Mouse (Mus musculus) limb, embryonic 13.5 days (tissue): ENCODE results near the gene Gm14409. TPM values are rescaled to one million over a fixed set of nuclear protein-coding genes. Genes with fewer than 3 reads are reported as not detected.
"Not testable (repeated sequence)": the region's sequence is repeated elsewhere in the genome, so short reads cannot be mapped to it uniquely, and the experiment has no call there.

Source experiments
- ATAC-seq: fragments of 200-750 bp; cut with Nextera tagmentation; 2 replicates; pipeline ENCODE4 v1.8.0; 2017; ENCODE audit warnings: low read depth, moderate number of reproducible peaks, moderate TSS enrichment; ENCODE audit not compliant: low FRiP score
- H3K27ac ChIP-seq: fragments of 300-500 bp; sonication (generic); 2 replicates; pipeline ENCODE4 v1.5.1; 2015; ENCODE audit warnings: inconsistent platforms, mild to moderate bottlenecking, moderate library complexity
- H3K27me3 ChIP-seq: fragments of 300-500 bp; sonication (generic); 2 replicates; pipeline ENCODE4 v1.6.1; 2015; ENCODE audit warnings: mild to moderate bottlenecking, inconsistent platforms
- H3K36me3 ChIP-seq: fragments of 300-500 bp; sonication (generic); 2 replicates; pipeline ENCODE4 v1.6.1; 2015; ENCODE audit warnings: inconsistent platforms, mild to moderate bottlenecking, moderate library complexity
- H3K4me1 ChIP-seq: fragments of 300-500 bp; sonication (generic); 2 replicates; pipeline ENCODE4 v1.6.1; 2015; ENCODE audit warnings: inconsistent platforms
- H3K4me2 ChIP-seq: fragments of 300-500 bp; sonication (generic); replicated peaks from 2 replicates; pipeline ENCODE4 v1.6.1; 2015; ENCODE audit warnings: inconsistent platforms, mild to moderate bottlenecking, moderate library complexity
- H3K4me3 ChIP-seq: fragments of 300-500 bp; sonication (generic); 2 replicates; pipeline ENCODE4 v1.5.1; 2015; ENCODE audit warnings: moderate library complexity, mild to moderate bottlenecking, inconsistent platforms
- H3K9ac ChIP-seq: fragments of 300-500 bp; sonication (generic); 2 replicates; pipeline ENCODE4 v1.6.1; 2015; ENCODE audit warnings: mild to moderate bottlenecking, inconsistent platforms
- H3K9me3 ChIP-seq: fragments of 300-500 bp; sonication (generic); 2 replicates; pipeline ENCODE4 v1.6.1; 2016; ENCODE audit warnings: inconsistent platforms
- whole genome bisulfite sequencing: fragments of 180-500 bp; shearing (Covaris S2); methylation state at CpG from one replicate; pipeline ENCODE4 v1.1.7; 2015; 5-methylcytosine and 5-hydroxymethylcytosine counted together
- polyA plus RNA-seq: library from polyadenylated mRNA; unstranded; fragments of >200 nt; fragmentation: Nextera tagmentation; extraction: Ambion mirVana; gene quantifications from 2 replicates; pipeline ENCODE4 v1.2.1, GENCODE M21; 2015

Gm14409 gene
- not detected in 2 replicates for polyA plus RNA-seq

GRCm38 (mm10) chr2:177266936-177267335, at the start of gene Gm14409:
Gm14409 (minus strand) TSS chr2:177267036.
- H3K4me3 ChIP-seq, ATAC-seq, H3K4me2 ChIP-seq, H3K9me3 ChIP-seq, H3K27me3 ChIP-seq, H3K4me1 ChIP-seq, H3K27ac ChIP-seq, H3K36me3 ChIP-seq, H3K9ac ChIP-seq: not testable (repeated sequence)
- no CpG with 5 or more reads among the region's 2 CpGs for WGBS

- not testable (repeated sequence) for H3K4me3 ChIP-seq, ATAC-seq, H3K4me1 ChIP-seq, H3K27me3 ChIP-seq, H3K27ac ChIP-seq, H3K9ac ChIP-seq, H3K36me3 ChIP-seq, H3K9me3 ChIP-seq, H3K4me2 ChIP-seq
- WGBS, result 87% methylated on average over 4 of the region's 4 CpGs
Measured at GRCm38 (mm10) chr2:177309627-177310026, 42.8 kb upstream of the Gm14409 start.

- H3K27me3 ChIP-seq, H3K27ac ChIP-seq, H3K36me3 ChIP-seq, H3K4me1 ChIP-seq, H3K4me3 ChIP-seq, H3K9me3 ChIP-seq, ATAC-seq, H3K4me2 ChIP-seq, H3K9ac ChIP-seq: not testable (repeated sequence)
- no CpG with 5 or more reads among the region's 2 CpGs for WGBS
Measured at GRCm38 (mm10) chr2:177304980-177305379, 38.1 kb upstream of the Gm14409 start.

GRCm38 (mm10) chr2:177283701-177284100, 16.9 kb upstream of the Gm14409 start:
- H3K4me2 ChIP-seq, H3K4me1 ChIP-seq, ATAC-seq, H3K36me3 ChIP-seq, H3K27me3 ChIP-seq, H3K9ac ChIP-seq, H3K27ac ChIP-seq, H3K9me3 ChIP-seq, H3K4me3 ChIP-seq: not testable (repeated sequence)
- 27% methylated on average over 3 of the region's 3 CpGs for WGBS

- not testable (repeated sequence) for ATAC-seq, H3K9ac ChIP-seq, H3K4me1 ChIP-seq, H3K9me3 ChIP-seq, H3K27ac ChIP-seq, H3K4me3 ChIP-seq, H3K36me3 ChIP-seq, H3K4me2 ChIP-seq, H3K27me3 ChIP-seq
- WGBS, result 69% methylated on average over 2 of the region's 2 CpGs
Measured at GRCm38 (mm10) chr2:177277754-177278153, 10.9 kb upstream of the Gm14409 start.

- not testable (repeated sequence) for H3K27me3 ChIP-seq, H3K9ac ChIP-seq, H3K36me3 ChIP-seq, H3K4me1 ChIP-seq, H3K27ac ChIP-seq, H3K4me3 ChIP-seq, ATAC-seq, H3K4me2 ChIP-seq, H3K9me3 ChIP-seq
- 81% methylated on average over 2 of the region's 2 CpGs for WGBS
Measured at GRCm38 (mm10) chr2:177272237-177272636, 5.4 kb upstream of the Gm14409 start.

GRCm38 (mm10) chr2:177247449-177247848, 19.4 kb downstream of the Gm14409 start:
- ATAC-seq, result not testable (repeated sequence)

GRCm38 (mm10) chr2:177230461-177230860, 36.4 kb downstream of the Gm14409 start:
- not testable (repeated sequence) for H3K4me2 ChIP-seq, H3K27ac ChIP-seq, H3K4me1 ChIP-seq, H3K4me3 ChIP-seq, H3K9ac ChIP-seq, H3K27me3 ChIP-seq, ATAC-seq, H3K36me3 ChIP-seq, H3K9me3 ChIP-seq
- WGBS, result 65% methylated on average over 2 of the region's 2 CpGs

More at GRCm38 (mm10) chr2:177247449-177247848, 19.4 kb downstream of the Gm14409 start:
- not testable (repeated sequence) for H3K4me3 ChIP-seq, H3K9me3 ChIP-seq, H3K27me3 ChIP-seq, H3K4me2 ChIP-seq, H3K9ac ChIP-seq, H3K4me1 ChIP-seq, H3K36me3 ChIP-seq, H3K27ac ChIP-seq
- 87% methylated on average over 2 of the region's 2 CpGs for WGBS

Other genes starting within 250 kb of the Gm14409 start
- gene Gm14401, start 192.7 kb downstream of the Gm14409 start, polyA plus RNA-seq, result 0.11 and 0.22 TPM in 2 replicates
- 35.0 and 35.5 TPM in 2 replicates for gene Gm14410, start 60.6 kb downstream of the Gm14409 start, polyA plus RNA-seq
- 0.42 and 0.60 TPM in 2 replicates for gene Gm14412, start 57.3 kb upstream of the Gm14409 start, polyA plus RNA-seq
- 11.0 and 11.5 TPM in 2 replicates for gene Gm14418, start 131.3 kb upstream of the Gm14409 start, polyA plus RNA-seq
- 11.6 and 13.4 TPM in 2 replicates for gene Zfp970, start 197.7 kb upstream of the Gm14409 start, polyA plus RNA-seq
- gene Gm14403, start 231.2 kb upstream of the Gm14409 start, polyA plus RNA-seq, result 5.8 and 6.5 TPM in 2 replicates